Mouse (Mus musculus): ENCODE data around the gene Htr3a. TPM values are rescaled to one million over a fixed set of nuclear protein-coding genes. Genes with fewer than 3 reads are reported as not detected.
A peak's percentile ranks its signal among the peaks of the same experiment; 100 is the strongest.

Gene Htr3a
- polyA plus RNA-seq, 1 experiment from 2014 or later, result 1.7 TPM

- Histone ChIP-seq H3K36me3 (no peaks in the 10 kb centered on the region), H3K9me3 (no peaks in the 10 kb centered on the region), H3K27ac (no peak overlapping the region), H3K4me2 (replicated peaks) (no peak overlapping the region), H3K27me3 (peaks cover 58% of the 10 kb centered on the region), H3K4me3 (no peak overlapping the region), H3K9ac (no peak overlapping the region), H3K4me1 (peaks cover 8% of the 10 kb centered on the region; the same call in 1 of the 2 replicates)
- 81% methylated on average over 7 of the region's 7 CpGs for WGBS
- ATAC-seq (ENCODE audit: low FRiP score, low read depth), result no peak
These were observed 21.8 kb downstream of the Htr3a start for GRCm38 (mm10) chr9:48889093-48889492.

DNA sequence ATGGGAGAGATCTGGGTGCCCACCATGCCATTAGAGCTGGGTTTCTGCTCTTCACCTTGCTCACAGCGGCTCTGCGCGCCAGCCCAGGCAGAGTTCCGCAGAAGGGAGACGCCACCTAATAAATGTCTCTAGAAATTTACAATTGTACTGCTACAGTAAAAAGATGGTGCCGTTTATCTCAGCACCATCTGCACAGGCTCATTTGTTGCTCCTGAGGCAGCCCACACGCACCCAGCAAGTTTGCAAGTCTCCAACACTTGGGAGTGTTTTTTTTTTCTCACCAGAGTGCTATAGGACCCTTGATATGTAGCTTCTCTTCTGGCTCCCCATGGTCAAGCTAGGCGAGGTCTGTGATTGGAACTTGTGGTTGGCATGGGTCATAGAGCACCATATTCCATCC lies 38.0 kb downstream of the Htr3a start:
- H3K9ac ChIP-seq, result no peak overlapping the region
- no peaks in the 10 kb centered on the region for H3K9me3 ChIP-seq
- H3K27ac ChIP-seq, result no peak overlapping the region
- no peak overlapping the region for H3K4me2 ChIP-seq (replicated peaks)
- no peaks in the 10 kb centered on the region for H3K4me1 ChIP-seq
- WGBS, result 78% methylated on average over 8 of the region's 8 CpGs
- H3K4me3 ChIP-seq, result no peak overlapping the region
- H3K27me3 ChIP-seq, result peaks cover 37% of the 10 kb centered on the region
- H3K36me3 ChIP-seq, result no peaks in the 10 kb centered on the region
- ATAC-seq (ENCODE audit: low FRiP score, low read depth), result no peak

GRCm38 (mm10) chr9:48866523-48867121 lies 44.3 kb downstream of the Htr3a start:
- Histone ChIP-seq H3K27me3 (peaks cover 78% of the 10 kb centered on the region), H3K4me1 (peaks cover 12% of the 10 kb centered on the region), H3K9ac (no peak overlapping the region), H3K4me3 (no peak overlapping the region), H3K36me3 (no peaks in the 10 kb centered on the region), H3K9me3 (no peaks in the 10 kb centered on the region), H3K4me2 (replicated peaks) (no peak overlapping the region), H3K27ac (no peak overlapping the region)
- 27% methylated on average over 12 of the region's 12 CpGs for WGBS
- ATAC-seq (ENCODE audit: low FRiP score, low read depth), result no peak

- peaks cover 12% of the 10 kb centered on the region for H3K4me1 ChIP-seq
- no peak for ATAC-seq (ENCODE audit: low FRiP score, low read depth)
- H3K4me3 ChIP-seq, result no peak overlapping the region
- H3K9me3 ChIP-seq, result no peaks in the 10 kb centered on the region
- WGBS, result 50% methylated on average over 9 of the region's 9 CpGs
- no peak overlapping the region for H3K27ac ChIP-seq
- H3K36me3 ChIP-seq, result no peaks in the 10 kb centered on the region
- H3K27me3 ChIP-seq, result peaks cover 84% of the 10 kb centered on the region
- no peak overlapping the region for H3K4me2 ChIP-seq (replicated peaks)
- no peak overlapping the region for H3K9ac ChIP-seq
These were observed 45.7 kb downstream of the Htr3a start for GRCm38 (mm10) chr9:48865235-48865634.

DNA sequence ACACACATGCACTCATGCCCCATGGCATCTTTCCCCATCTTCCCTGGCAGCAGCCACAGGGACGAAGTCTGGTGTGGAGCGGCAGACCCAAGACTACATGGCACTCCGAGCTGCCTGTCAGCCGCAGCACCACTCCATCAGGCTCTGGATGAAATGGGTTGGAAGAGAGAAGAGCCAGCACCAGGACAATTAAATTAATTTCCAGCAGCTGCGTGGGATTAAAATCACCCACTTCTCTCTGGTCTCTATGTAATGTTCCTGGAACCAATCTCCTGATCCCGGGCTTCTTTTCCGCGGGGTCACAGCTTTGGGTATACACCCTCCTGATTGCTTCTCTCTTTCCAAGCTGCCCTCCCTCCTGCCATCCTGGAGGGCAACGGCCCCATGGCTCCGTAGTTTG lies 49.4 kb downstream of the Htr3a start:
- Histone ChIP-seq H3K27me3 (peaks cover 77% of the 10 kb centered on the region), H3K9ac (no peak overlapping the region), H3K4me2 (replicated peaks) (no peak overlapping the region), H3K9me3 (no peaks in the 10 kb centered on the region), H3K4me1 (peaks cover 5% of the 10 kb centered on the region), H3K27ac (no peak overlapping the region), H3K4me3 (no peak overlapping the region), H3K36me3 (no peaks in the 10 kb centered on the region)
- WGBS, result 81% methylated on average over 10 of the region's 10 CpGs
- no peak for ATAC-seq (ENCODE audit: low FRiP score, low read depth)

GRCm38 (mm10) chr9:48860526-48860845 lies 50.4 kb downstream of the Htr3a start:
- Histone ChIP-seq H3K9ac (no peak overlapping the region), H3K4me1 (0 out of 2 replicates have a peak, but pooled peaks cover under 1% of the 10 kb centered on the region), H3K4me2 (replicated peaks) (no peak overlapping the region), H3K4me3 (no peak overlapping the region), H3K27ac (no peak overlapping the region), H3K36me3 (no peaks in the 10 kb centered on the region), H3K27me3 (peaks cover 78% of the 10 kb centered on the region), H3K9me3 (no peaks in the 10 kb centered on the region)
- 3% methylated on average over 6 of the region's 6 CpGs for WGBS
- ATAC-seq (ENCODE audit: low FRiP score, low read depth), result peak; percentile 67

DNA sequence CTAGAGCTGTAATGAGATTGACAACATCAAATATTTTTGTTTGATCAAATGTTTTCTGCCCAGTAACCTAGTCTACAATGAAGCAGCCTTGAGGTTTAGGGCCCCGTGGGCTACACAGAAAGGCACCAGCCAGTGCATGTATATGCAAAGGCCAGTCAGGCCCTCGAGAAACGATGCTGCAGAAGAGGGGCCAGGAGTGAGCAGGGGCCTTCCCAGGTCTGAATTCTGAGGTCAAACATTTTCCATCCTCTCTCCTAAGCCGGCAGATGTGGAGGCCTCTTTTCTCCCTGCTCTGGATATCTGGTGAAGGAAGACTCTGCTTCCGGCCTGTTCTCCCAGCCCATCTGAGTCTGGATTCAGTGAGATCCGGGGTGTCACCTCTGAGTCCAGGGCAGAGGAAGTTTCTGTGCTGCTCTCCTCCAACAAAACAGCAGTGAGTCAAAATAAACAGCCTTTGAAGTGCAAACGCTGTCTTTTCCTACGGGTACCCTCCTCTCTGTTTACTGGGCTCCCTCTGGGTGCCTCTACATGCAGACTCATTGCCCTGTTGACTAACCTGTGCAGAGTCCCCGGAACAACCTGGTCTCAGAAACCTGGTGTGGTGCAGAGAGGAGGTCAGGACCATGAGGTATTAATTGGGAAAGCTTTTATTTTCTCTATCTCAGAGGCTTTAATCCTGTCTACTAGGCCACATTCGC lies 50.9 kb downstream of the Htr3a start:
- Histone ChIP-seq H3K4me1 (no peaks in the 10 kb centered on the region), H3K9ac (no peak overlapping the region), H3K9me3 (no peaks in the 10 kb centered on the region), H3K27ac (no peak overlapping the region), H3K27me3 (peaks cover 74% of the 10 kb centered on the region), H3K4me2 (replicated peaks) (no peak overlapping the region), H3K4me3 (no peak overlapping the region), H3K36me3 (no peaks in the 10 kb centered on the region)
- WGBS, result 20% methylated on average over 10 of the region's 10 CpGs
- no peak for ATAC-seq (ENCODE audit: low FRiP score, low read depth)

DNA sequence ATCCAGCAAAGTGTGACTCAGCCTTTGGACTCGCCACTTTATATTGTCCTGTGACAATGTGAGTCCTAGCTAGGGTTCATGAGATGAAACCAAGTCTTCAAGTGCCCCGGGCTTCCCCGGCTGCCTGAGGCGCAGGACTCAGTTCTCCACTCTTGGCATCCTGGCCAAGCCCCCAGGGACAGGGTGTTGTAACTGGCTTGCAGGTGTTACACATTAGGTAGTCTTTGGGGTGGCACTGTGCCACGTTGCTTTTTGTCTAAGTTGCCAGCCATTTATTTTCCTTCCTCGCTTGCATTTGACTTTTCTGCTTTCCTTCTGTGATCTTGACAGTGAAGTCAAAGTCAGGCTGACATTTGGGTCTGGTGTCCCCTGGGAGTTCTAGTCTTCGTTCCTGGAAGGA lies 53.0 kb downstream of the Htr3a start:
- 72% methylated on average over 7 of the region's 7 CpGs for WGBS
- H3K36me3 ChIP-seq, result no peaks in the 10 kb centered on the region
- no peak overlapping the region for H3K4me2 ChIP-seq (replicated peaks)
- no peak overlapping the region for H3K9ac ChIP-seq
- no peaks in the 10 kb centered on the region for H3K9me3 ChIP-seq
- peaks cover 67% of the 10 kb centered on the region for H3K27me3 ChIP-seq
- H3K27ac ChIP-seq, result no peak overlapping the region
- no peak for ATAC-seq (ENCODE audit: low FRiP score, low read depth)
- no peaks in the 10 kb centered on the region for H3K4me1 ChIP-seq
- no peak overlapping the region for H3K4me3 ChIP-seq

DNA sequence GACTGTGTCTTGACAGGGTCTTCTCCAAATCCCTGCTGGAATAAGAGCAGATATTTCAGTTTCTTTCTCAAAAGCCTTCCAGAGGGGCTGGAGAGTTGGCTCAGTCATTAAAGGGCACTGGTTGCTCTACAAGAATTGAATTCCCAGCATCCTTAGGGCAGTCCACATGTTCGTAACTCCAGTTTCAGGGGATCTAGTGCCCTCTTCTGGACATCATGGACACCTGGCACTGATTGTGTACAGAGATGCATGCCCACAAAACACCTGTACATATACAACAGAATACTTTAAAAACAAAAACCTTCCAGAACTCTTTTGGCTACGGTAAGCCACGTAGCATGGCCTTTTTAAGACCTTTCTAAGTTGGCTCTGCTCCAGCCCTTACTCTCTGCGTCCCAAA lies 54.7 kb downstream of the Htr3a start:
- Histone ChIP-seq H3K27ac (no peak overlapping the region), H3K4me2 (replicated peaks) (no peak overlapping the region), H3K4me3 (no peak overlapping the region), H3K27me3 (peaks cover 60% of the 10 kb centered on the region), H3K36me3 (no peaks in the 10 kb centered on the region), H3K4me1 (no peaks in the 10 kb centered on the region), H3K9ac (no peak overlapping the region), H3K9me3 (no peaks in the 10 kb centered on the region)
- ATAC-seq (ENCODE audit: low FRiP score, low read depth), result no peak
- 83% methylated on average over 4 of the region's 4 CpGs for WGBS

DNA sequence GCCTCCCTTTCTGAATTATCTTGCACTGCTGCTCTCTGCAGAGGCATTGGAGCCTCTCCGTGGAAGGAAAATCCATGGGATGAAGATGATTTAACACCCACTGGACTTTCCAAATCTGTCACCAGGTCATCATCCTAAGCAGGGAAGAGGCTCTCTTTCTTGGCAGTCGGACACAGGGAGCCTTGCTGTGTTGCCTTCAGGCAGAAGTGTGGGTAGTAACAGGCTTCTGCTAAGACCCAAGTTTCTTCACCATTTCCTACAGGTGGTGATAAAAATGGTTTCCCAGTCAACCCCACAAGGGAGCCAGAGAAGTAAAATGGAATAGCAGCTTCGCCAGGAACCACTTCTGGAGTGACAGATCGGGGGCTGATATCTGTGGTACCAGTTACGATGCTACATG lies 61.4 kb downstream of the Htr3a start:
- no peak overlapping the region for H3K9ac ChIP-seq
- ATAC-seq (ENCODE audit: low FRiP score, low read depth), result no peak
- no peaks in the 10 kb centered on the region for H3K4me1 ChIP-seq
- H3K9me3 ChIP-seq, result no peaks in the 10 kb centered on the region
- H3K27ac ChIP-seq, result no peak overlapping the region
- no peaks in the 10 kb centered on the region for H3K36me3 ChIP-seq
- no peak overlapping the region for H3K4me3 ChIP-seq
- 83% methylated on average over 5 of the region's 5 CpGs for WGBS
- H3K4me2 ChIP-seq (replicated peaks), result no peak overlapping the region
- H3K27me3 ChIP-seq, result peaks cover 54% of the 10 kb centered on the region

Other genes starting within 250 kb of the Htr3a start
- gene Zbtb16, start 74.9 kb downstream of the Htr3a start, polyA plus RNA-seq (2015; fragmentation: Nextera tagmentation; extraction: Ambion mirVana), result 1.1 and 1.3 TPM in 2 replicates
- not detected in 2 replicates for gene Htr3b, start 53.9 kb upstream of the Htr3a start, polyA plus RNA-seq (2015; fragmentation: Nextera tagmentation; extraction: Ambion mirVana)
- 37.9 and 44.7 TPM in 2 replicates for gene Usp28, start 74.3 kb upstream of the Htr3a start, polyA plus RNA-seq (2015; fragmentation: Nextera tagmentation; extraction: Ambion mirVana)
- 43.8 and 46.7 TPM in 2 replicates for gene Zw10, start 144.5 kb upstream of the Htr3a start, polyA plus RNA-seq (2015; fragmentation: Nextera tagmentation; extraction: Ambion mirVana)
- 0.38 TPM in 2 replicates for gene Tmprss5, start 170.2 kb upstream of the Htr3a start, polyA plus RNA-seq (2015; fragmentation: Nextera tagmentation; extraction: Ambion mirVana)